Mouse (Mus musculus) CD8-positive naive resting alpha-beta T cell, adult 2 months (primary cell): Measurements from ENCODE around the gene Wnt3a.
"Not testable (repeated sequence)": the region's sequence is repeated elsewhere in the genome, so short reads cannot be mapped to it uniquely, and the experiment has no call there.

Experiments used
- DNase-seq, 2 experiments: peaks; one replicate each; pipeline ENCODE4 v3.0.0; 2022; ENCODE audit warnings: low read depth in 2 of 2, low spot score in 2 of 2

Gene Wnt3a

DNA sequence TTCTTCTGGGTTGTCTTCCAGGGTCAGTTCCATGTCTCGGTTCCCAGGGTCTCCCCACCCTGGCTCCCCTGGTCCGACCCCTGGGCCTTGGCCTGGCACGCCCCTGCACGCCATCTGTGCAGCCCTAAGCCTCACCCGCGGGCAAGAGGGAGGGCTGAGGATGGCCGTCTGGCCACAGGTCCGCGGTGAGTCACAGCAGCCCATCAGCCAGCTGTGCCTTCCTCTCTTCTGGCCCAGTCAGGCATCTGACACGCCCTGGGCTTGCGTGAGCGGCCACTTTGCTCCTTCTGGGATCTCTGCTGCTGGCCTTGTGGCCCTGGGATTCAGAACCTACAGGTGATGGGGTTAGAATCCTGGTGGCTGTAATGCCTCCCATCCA is 17.6 kb upstream of the Wnt3a start:
- DNase-seq, result no peak

DNA sequence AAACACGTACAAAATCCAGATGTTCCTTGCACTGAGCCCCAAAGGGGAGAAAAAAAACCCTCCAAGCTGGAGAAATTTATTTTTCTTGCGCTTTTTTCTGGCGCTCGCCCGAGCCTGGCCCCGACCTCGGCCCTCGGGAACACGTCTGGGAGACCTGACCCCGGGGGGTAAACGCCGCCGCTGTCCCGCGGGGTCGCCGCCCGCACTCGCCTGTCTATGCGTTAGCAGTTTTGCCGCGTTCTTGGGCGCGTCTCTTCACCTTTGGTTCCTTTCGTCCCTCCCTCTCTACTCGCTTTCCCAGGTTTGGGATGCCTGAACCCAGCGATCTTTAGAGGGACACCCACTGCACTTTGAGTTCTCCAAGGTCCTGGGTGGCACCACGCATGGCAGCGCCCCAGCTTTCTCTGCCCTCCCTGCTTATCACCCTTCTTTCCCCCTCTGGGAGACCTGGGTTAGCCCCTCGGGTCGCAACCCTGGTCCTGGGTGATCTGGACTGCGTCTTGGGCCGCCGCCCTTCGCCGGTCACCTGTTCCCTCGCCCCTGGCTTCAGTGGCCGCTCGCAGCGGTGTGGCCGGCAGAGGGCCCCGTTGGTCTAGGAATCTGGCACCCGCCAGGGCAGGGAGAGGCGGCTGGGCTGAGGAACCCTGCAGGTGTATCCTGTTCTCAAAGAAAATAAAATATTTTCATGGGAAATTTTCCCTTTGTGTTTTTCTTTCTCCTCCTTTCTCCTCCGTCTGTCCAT is 17.0 kb upstream of the Wnt3a start:
- no peak for DNase-seq

DNA sequence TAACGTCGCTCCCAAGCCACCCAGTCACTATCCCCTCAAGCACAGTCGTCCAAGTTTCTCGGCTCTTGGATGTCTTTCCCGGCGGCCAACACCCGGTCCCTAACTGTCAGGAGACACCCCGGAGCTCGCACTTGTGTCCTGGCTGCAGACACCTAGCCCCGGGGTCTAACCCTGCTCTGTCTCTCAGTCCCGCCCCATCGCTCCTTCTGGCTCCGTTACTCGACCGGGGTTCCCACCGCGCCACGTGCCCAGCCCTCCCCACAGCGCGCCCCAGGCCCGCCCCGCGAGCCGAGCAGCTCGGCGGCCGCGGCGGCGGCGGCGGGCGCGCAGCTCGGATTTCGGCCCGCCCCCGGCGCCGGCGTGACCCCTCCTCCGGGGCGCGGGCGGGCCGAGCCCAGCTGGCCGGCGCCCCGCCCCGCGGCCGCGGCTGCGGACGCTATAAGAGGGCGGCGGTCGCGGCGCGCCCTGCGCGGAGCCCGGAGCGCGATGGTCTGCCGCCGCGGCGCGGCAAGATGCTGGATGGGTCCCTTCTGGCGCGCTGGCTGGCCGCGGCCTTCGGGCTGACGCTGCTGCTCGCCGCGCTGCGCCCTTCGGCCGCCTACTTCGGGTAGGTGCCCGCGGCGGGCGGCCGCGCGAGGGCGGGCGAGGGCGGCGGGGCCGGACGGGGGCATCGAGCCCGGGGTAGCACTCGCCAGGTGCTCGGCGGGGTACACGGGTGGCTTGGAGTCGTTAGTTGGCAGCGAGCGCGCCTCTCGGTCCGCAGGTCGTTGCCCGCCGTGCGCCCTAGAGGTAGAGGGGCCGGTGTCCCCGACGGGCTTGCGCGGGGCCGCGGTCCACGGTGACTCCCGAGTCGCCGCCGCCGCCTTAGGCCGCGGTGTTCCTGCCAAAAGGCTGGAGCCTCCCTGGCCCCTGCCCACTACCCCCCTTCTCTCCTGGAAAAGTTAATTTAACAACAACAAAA is 16.2 kb upstream of the Wnt3a start, which contains the start of gene Wnt9a:
TSS of gene Wnt9a (plus strand) at position 468 of the 961 bp plus-strand sequence.
- no peak for DNase-seq

DNA sequence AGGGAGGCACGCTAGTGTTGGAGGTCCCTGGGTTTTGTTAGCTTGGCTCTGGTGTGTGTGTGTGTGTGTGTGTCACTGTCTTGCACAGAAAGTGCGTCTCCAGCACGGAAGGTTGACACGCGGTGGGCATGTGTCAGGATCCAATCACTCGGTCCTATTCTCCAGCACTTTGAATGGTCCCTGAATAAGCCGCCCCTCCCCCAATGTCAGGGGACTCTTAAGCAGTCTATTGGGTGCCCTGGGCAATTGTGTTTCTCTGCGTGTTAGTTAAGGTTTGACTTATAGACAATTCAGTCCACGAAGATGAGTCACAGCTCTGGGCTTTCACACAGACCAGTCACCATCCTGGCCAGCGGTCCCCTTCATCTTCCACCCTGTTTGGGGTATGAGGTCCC is 15.3 kb upstream of the Wnt3a start:
- no peak for DNase-seq

DNA sequence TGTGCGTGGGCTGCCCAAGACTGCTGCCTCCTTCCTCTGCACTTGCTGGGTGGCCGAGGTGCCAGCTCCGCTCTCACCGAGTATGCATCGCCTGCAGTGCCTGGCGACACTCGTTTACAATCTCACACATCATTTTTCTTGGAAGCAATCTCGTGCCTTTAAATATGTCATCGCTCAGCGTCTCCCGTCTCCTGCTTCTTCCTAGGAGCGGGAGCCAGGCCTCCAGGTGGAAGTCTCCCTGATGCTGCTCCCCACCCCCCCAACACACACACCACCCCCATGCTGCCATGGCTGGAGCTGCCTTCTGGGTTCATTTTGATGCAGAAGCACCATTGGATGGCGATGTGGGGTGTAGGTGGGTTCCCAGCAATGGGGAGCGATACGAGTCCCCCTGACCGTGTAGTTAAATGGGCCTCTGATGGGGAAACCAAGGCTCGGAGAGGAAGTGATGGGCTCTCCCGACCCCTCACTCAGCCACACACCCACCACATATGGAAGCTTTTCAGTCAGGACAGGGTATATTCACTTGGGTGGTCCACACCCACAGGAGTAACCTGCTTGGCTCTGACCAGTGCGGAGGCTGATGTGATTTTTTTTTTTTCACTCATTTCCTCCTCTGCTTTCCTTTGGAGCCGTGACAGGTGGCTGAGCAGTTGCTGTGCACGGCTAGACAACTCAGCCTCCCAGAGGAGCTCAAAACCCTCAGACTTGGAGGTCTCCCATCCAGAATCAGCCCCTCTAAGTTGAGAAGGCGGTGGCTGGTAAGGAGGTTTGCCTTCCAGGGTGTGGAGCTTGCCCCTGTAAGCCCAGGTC is 14.7 kb upstream of the Wnt3a start:
- DNase-seq, result no peak

DNA sequence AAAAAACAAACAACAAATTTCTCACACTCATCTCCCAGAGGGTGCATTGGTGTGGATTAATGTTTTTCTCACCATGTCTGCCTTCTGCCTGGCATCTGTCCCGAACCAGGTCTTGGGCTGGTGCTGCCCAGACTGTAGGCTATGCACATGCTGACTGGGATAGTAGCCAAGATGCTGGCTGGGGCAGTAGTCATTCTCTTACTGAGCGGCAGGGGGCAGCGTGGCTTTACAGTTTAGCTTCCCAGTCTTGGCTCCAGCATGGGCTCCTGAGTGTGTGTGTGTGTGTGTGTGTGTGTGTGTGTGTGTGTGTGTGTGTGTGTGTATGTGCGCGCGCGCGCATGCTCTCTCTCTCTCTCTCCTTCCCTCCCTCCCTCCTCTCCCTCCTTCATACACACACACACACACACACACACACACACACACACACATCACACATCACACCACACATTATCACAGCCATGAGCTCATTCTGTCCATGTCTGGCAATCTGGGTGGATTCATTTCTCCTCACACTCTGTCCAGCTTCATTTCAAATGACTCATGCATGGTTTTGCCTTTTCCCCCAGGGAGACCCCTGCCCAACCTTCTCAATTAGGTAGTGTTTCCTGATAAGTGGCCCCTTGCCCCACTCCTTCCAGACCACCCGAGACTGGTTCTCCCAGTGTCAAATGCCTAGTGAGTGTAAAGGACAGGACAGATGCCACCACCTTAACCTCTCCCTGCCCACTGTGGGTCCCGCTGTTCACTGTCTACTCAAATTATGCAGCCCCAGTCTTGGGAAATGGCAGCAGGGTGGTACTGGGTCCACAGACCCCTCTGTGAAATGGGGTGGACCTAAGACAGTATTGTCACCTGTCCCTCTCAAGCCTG is 12.4 kb upstream of the Wnt3a start:
- DNase-seq, result peak; percentile 32 to 35

DNA sequence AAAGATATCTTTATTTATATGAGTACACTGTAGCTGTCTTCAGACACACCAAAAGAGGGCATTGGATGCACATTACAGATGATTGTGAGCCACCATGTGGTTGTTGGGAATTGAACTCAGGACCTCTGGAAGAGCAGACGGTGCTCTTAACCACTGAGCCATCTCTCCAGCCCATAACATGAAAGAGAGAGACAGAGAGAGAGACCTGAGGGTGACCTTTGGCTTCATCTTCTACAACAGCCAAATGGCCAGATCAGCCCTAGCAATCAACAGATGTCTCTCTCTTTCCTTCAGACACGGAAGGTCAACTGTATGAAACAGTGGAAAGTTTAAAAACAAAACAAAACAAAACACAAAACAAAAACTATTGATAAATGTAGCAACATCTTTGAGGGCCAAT is 10.5 kb upstream of the Wnt3a start:
- not testable (repeated sequence) for DNase-seq

DNA sequence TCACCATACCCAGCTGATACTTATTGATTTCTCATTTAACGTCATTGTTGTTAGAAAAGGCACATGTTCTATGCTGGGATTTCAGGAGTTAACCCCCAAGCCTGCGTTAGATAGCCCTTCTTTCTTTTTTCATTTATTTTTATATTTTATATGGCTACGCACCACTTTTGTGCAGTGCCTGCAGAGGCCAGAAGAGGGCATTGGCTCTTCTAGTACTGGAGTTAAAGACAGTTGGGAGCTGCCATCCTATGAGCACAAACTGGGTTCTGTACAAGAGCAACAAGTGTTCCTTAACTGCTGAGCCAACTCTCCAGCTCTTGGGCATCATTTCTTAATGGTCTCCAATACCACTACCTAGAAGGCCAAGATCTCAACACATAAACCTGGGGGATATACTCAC is 9.6 kb upstream of the Wnt3a start:
- DNase-seq, result peak in 1 of 2 experiments; percentile 9

DNA sequence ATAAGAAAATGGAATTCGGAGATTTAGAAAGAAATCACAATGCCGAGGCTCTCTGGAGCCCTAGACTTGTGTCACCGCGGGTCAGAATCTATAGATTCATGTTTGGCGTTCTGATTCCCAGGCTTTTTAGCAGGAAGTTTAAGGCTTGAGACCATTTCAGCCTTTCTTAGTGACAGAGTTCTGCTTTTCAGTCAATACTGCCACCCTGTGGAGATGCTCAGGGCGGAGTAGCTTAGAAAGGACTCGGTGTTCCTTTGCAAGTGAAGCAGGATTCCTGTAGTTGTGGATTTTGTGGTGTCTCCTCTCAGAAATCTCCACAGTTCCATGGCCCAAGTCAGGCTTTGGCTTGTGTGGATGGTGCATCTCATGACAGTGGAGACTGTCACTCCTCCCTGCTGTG is 7.4 kb upstream of the Wnt3a start:
- DNase-seq, result no peak

DNA sequence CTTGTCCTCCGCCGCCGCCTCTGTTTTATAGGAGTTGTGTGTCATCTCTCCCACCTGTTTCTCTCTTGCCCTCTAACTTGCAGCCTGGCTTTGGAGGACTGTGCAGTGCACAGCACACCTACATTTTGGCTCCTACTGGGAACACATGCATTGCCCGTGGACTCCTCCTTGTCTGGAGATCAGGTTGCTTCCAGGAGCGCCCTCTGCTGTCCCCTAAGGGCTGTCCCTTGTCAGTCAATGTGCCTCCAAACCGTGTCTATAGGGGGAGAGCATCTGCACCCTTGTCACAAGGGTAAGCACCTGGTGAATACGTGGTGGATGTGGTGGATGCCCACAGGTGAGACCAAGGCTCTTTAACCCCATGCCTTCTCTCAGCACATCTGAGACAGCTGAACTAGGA is 3.1 kb upstream of the Wnt3a start:
- peak; percentile 8 to 23 for DNase-seq

DNA sequence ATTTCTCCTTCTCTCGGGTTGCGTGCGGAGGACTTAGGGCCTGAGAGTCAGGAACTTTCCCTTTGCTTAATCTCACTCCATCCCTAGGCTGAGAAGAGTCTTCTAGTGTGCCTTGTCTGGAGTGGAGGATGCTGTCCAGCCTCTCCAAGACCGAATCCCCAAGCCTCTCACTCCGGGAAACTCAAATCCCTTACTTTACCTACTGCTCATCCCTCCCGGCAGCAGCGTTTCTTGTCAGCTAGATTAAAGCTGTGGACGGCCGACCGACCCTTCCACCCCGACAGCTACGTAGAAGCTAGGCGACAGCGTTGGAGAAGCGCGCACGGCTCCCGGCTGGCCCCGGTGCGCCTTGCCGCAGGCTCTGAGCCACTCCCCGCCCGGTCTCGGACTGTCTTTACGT is 846 bp downstream of the Wnt3a start:
- DNase-seq, result no peak

DNA sequence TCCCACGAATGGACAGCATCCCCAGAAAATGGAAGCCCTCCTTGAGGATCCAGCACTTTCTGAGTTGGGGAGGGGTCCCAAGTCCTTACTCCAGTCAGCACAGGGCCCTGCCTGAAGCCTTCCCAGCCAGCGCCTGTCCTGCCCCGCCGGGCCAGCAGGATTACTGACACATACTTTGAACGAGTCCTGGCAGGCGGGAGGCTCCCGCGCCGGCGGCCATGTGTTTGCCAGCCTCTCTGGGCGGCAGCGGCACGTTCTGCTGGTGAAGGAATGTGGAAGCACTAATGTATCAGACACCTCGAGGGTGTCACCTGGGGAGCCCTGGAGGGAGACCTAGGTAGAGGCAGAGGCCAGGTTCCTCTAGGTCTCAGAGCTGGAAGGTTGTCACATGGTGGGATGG is 6.4 kb downstream of the Wnt3a start:
- no peak for DNase-seq

DNA sequence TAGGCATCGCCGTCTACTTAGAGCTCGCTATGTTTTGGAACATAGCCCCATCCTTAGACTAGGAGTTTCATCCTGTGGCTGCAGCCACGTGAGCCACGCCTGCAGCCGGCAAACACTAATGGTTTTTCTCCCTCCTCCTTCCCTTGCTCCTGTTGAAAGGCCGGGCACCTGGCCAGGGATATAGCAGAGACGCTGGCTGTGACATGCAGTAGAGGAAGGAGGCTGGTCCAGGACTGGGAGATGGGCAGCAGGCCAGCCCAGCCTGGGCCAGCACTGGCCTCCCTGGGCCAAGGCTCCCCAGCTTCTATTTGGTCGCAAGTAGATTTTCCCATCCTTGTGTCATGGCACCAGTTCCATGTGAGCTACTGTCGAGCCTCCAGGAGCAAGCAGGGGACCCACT is 7.6 kb downstream of the Wnt3a start:
- no peak for DNase-seq

DNA sequence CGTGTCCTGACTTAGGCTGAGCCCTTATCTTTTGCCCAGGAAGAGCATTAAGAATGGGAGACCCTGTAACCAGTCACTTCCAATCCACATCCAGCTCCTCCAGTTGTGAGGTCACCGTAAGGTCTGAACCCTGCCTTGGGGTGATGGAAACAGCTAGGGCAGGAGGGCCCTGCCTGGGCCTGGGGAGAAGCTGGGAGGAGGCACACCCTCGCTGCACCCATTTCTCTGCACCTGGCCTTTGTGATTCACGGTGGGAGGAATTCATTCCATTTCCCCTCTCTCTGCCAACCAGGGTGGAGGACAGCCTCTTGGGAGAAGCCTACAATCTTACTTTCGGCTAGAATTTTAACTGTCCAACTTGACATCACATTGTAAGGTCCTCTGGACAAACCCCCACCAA is 8.4 kb downstream of the Wnt3a start:
- no peak for DNase-seq

DNA sequence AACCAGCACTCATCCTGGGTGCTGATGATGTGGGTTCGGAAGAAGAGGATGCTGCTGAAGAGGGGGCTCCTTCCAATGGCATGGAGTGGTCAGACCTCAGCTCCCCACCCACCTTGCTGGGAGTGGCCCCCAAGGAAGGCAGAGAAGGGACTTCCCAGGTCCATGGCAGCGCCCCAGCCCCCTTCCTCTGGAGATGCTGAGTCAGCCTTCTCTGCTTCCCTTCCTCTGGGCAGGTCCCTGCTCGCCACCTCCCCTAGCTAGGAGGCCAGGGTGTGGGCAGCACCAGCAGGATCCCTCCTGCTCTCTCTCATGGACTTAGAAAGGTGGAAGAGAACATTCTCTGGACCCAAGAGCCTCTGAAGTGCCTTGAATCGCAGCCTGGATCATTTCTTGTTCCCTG is 12.5 kb downstream of the Wnt3a start:
- no peak for DNase-seq

DNA sequence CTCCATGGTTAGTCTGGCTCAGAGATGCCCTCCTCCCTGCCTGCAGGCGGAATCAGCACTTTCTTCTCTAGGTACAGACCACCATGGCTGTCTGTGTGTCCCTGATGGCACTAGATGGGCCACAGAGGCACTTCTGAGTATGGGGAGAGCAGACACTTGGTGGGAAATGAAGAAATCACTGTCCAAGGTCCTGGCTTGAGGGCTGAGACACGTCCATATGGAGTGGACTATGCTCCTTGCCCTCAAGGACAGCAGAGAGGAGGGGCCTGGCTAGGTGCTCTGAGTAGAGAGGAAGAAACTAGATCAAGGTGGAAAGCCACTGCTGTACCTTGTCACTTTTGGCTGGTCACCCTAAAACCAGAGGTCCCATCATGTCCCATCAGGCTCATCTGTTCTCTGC is 13.7 kb downstream of the Wnt3a start:
- no peak for DNase-seq

DNA sequence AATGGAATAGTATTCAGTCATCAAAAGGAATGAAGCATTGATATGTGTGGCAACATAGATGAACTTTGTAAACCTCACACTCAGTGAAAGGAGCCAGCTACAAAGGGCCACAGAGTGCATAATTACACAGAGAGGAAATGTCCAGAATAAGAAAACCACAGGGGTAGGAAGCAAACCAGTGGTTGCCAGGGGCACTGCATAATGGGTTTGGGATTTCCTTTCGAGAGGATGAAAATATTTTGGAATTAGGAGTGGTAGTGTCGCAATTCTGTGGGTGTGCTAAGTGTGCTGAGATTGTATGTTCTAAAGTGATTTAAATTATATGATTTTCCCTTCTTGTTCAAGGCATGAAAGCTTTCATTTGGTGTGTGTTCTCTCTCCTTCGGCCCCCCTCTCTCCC is 16.4 kb downstream of the Wnt3a start:
- no peak for DNase-seq

DNA sequence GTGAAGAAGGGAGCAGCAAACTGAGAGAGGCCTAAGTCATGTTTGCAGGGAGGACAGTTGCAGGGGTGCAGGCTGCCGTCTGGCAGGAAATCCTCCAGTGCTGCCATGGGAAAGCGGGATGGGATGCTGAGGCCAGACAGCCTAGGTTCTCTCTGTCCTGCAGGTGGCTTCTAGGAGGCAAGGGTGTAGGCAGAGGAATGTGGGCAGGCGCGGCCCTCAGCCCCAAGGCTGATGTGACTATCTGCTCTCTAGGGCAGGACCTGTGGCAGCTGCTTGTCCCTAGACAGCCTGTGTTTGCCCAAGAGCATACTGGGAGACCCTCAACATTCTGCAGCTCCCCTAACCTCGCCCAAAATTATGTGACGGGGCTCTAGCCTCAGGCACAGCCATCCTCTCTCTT is 23.8 kb downstream of the Wnt3a start:
- DNase-seq, result no peak

DNA sequence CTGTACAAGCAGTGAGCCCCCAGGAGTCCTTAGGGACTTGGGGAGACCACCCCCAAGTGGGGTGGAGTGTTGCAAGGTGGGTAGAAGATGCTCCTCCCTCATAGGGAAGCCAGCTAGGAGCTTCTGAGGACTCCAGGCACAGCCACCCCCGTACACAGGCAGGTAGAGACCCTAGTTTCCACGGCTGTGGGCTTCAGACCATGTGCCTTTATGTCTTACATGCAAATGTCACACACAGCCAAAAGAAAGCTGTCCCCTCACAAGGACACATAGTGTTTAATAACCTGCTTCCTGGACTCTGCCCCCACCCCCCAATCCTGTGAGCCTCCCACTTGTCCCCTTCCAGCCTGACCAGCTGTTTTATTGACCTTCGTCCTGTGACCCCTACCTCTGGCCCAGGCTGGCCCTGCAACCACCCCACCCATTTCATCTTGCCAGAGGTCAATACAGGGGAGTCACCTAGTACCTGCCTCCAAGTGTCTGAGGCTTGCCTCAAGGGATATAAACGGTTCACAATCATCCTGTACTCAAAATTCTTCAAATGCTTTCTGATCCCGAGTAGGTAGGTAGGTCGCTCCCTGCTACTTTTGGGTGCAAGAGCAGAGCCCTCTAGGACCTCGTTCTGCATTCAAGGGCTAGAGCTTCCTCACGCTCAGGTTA is 25.3 kb downstream of the Wnt3a start:
- no peak for DNase-seq

DNA sequence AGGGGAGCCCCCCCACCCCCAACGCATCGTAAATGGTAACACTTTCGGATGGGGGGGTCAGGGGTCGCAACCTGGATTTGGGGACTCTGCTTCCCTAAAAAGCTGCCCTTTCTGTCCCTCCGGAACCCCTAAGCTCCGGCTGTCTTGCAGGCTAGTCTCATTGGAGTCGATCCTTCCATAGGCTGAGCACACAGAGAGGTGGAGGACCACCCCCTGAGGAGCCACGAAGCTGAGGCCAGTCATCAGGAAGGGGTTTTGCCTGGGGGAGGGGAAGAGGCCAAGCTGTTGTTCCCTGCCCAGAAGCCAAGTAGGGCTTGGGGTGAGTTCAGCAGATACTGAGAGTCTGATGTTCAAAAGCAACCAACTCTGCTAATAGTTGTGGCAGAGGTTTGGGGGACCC is 26.0 kb downstream of the Wnt3a start:
- no peak for DNase-seq
